Mouse (Mus musculus): ENCODE results near the gene Ppp1r16b. TPM values are rescaled to one million over a fixed set of nuclear protein-coding genes. Genes with fewer than 3 reads are reported as not detected.

Gene Ppp1r16b
- total and polyA plus RNA-seq, 3 experiments: 0.16 to 0.75 TPM; not detected in 1

GRCm38 (mm10) chr2:158669199-158670195, 4.3 kb downstream of the Ppp1r16b start:
- H3K4me3 ChIP-seq (ENCODE audit: low read depth, low read length): no peak overlapping the region
- ATAC-seq (ENCODE audit: extremely low read depth, insufficient number of reproducible peaks, low FRiP score, poor library complexity, severe bottlenecking): no peak
- TF ChIP-seq TAL1 (conservative IDR thresholded peaks at IDR 0.05; ENCODE audit: low read depth, low read length) (no peak), GATA2 (IDR thresholded peaks at IDR 0.05; ENCODE audit: borderline replicate concordance, low read depth, low read length) (no peak), GATA1 (IDR thresholded peaks at IDR 0.05; ENCODE audit: borderline replicate concordance, low read length) (no peak), POLR2AphosphoS5 (IDR thresholded peaks at IDR 0.05; ENCODE audit: insufficient replicate concordance, low read depth, low read length) (no peak), CTCF (IDR thresholded peaks at IDR 0.05; ENCODE audit: low read depth, low read length) (no peak)
- no peak for DNase-seq (ENCODE audit: low spot score)
- no peaks in the 10 kb centered on the region for H3K36me3 ChIP-seq (replicated peaks)
- peaks cover 8% of the 10 kb centered on the region; the same call in 1 of the 2 replicates for H3K27me3 ChIP-seq (ENCODE audit: insufficient read depth, low read length)
- no peaks in the 10 kb centered on the region for H3K4me1 ChIP-seq (ENCODE audit: insufficient read depth, low read depth, low read length)
- H3K9me3 ChIP-seq (replicated peaks): no peaks in the 10 kb centered on the region

GRCm38 (mm10) chr2:158670571-158670970, 5.4 kb downstream of the Ppp1r16b start:
- Histone ChIP-seq H3K27me3 (ENCODE audit: insufficient read depth, low read length) (peaks cover 8% of the 10 kb centered on the region; the same call in 1 of the 2 replicates), H3K36me3 (replicated peaks) (no peaks in the 10 kb centered on the region), H3K9me3 (replicated peaks) (no peaks in the 10 kb centered on the region), H3K4me1 (ENCODE audit: insufficient read depth, low read depth, low read length) (no peaks in the 10 kb centered on the region), H3K4me3 (ENCODE audit: low read depth, low read length) (no peak overlapping the region)
- no peak for TF ChIP-seq GATA1 (IDR thresholded peaks at IDR 0.05; ENCODE audit: borderline replicate concordance, low read length)
- ATAC-seq (ENCODE audit: extremely low read depth, insufficient number of reproducible peaks, low FRiP score, poor library complexity, severe bottlenecking) (no peak), DNase-seq (ENCODE audit: low spot score) (no peak)

- Histone ChIP-seq H3K36me3 (replicated peaks) (no peaks in the 10 kb centered on the region), H3K27me3 (ENCODE audit: insufficient read depth, low read length) (peaks cover 4% of the 10 kb centered on the region; the same call in 1 of the 2 replicates), H3K4me1 (ENCODE audit: insufficient read depth, low read depth, low read length) (no peaks in the 10 kb centered on the region), H3K4me3 (ENCODE audit: low read depth, low read length) (no peak overlapping the region), H3K9me3 (replicated peaks) (no peaks in the 10 kb centered on the region)
- TF ChIP-seq GATA2 (IDR thresholded peaks at IDR 0.05; ENCODE audit: borderline replicate concordance, low read depth, low read length) (no peak), GATA1 (IDR thresholded peaks at IDR 0.05; ENCODE audit: borderline replicate concordance, low read length) (no peak), POLR2AphosphoS5 (IDR thresholded peaks at IDR 0.05; ENCODE audit: insufficient replicate concordance, low read depth, low read length) (no peak), CTCF (IDR thresholded peaks at IDR 0.05; ENCODE audit: low read depth, low read length) (no peak), TAL1 (conservative IDR thresholded peaks at IDR 0.05; ENCODE audit: low read depth, low read length) (no peak)
- ATAC-seq (ENCODE audit: extremely low read depth, insufficient number of reproducible peaks, low FRiP score, poor library complexity, severe bottlenecking) (no peak), DNase-seq (ENCODE audit: low spot score) (no peak)
Observed at GRCm38 (mm10) chr2:158672829-158673228, 7.6 kb downstream of the Ppp1r16b start.

- no peaks in the 10 kb centered on the region for H3K9me3 ChIP-seq (replicated peaks)
- DNase-seq (ENCODE audit: low spot score) (no peak), ATAC-seq (ENCODE audit: extremely low read depth, insufficient number of reproducible peaks, low FRiP score, poor library complexity, severe bottlenecking) (no peak)
- peaks cover 3% of the 10 kb centered on the region; the same call in 1 of the 2 replicates for H3K27me3 ChIP-seq (ENCODE audit: insufficient read depth, low read length)
- H3K4me3 ChIP-seq (ENCODE audit: low read depth, low read length): no peak overlapping the region
- no peaks in the 10 kb centered on the region for H3K36me3 ChIP-seq (replicated peaks)
- TF ChIP-seq POLR2AphosphoS5 (IDR thresholded peaks at IDR 0.05; ENCODE audit: insufficient replicate concordance, low read depth, low read length): no peak
- no peak for TF ChIP-seq GATA2 (IDR thresholded peaks at IDR 0.05; ENCODE audit: borderline replicate concordance, low read depth, low read length)
- TF ChIP-seq TAL1 (conservative IDR thresholded peaks at IDR 0.05; ENCODE audit: low read depth, low read length): no peak
- TF ChIP-seq GATA1 (IDR thresholded peaks at IDR 0.05; ENCODE audit: borderline replicate concordance, low read length): no peak
- TF ChIP-seq CTCF (IDR thresholded peaks at IDR 0.05; ENCODE audit: low read depth, low read length): no peak
- H3K4me1 ChIP-seq (ENCODE audit: insufficient read depth, low read depth, low read length): no peaks in the 10 kb centered on the region
Observed at GRCm38 (mm10) chr2:158673493-158673892, 8.3 kb downstream of the Ppp1r16b start.

- ATAC-seq (ENCODE audit: extremely low read depth, insufficient number of reproducible peaks, low FRiP score, poor library complexity, severe bottlenecking) (no peak), DNase-seq (ENCODE audit: low spot score) (no peak)
- Histone ChIP-seq H3K4me3 (ENCODE audit: low read depth, low read length) (no peak overlapping the region), H3K27me3 (ENCODE audit: insufficient read depth, low read length) (no peaks in the 10 kb centered on the region), H3K36me3 (replicated peaks) (no peaks in the 10 kb centered on the region), H3K4me1 (ENCODE audit: insufficient read depth, low read depth, low read length) (no peaks in the 10 kb centered on the region), H3K9me3 (replicated peaks) (no peaks in the 10 kb centered on the region)
- TF ChIP-seq CTCF (IDR thresholded peaks at IDR 0.05; ENCODE audit: low read depth, low read length): no peak
- no peak for TF ChIP-seq GATA2 (IDR thresholded peaks at IDR 0.05; ENCODE audit: borderline replicate concordance, low read depth, low read length)
- no peak for TF ChIP-seq POLR2AphosphoS5 (IDR thresholded peaks at IDR 0.05; ENCODE audit: insufficient replicate concordance, low read depth, low read length)
- no peak for TF ChIP-seq TAL1 (conservative IDR thresholded peaks at IDR 0.05; ENCODE audit: low read depth, low read length)
- TF ChIP-seq GATA1 (IDR thresholded peaks at IDR 0.05; ENCODE audit: borderline replicate concordance, low read length): no peak
Observed at GRCm38 (mm10) chr2:158674131-158674530, 8.9 kb downstream of the Ppp1r16b start.

- H3K36me3 ChIP-seq (replicated peaks): no peaks in the 10 kb centered on the region
- no peak for TF ChIP-seq GATA1 (IDR thresholded peaks at IDR 0.05; ENCODE audit: borderline replicate concordance, low read length)
- no peak for TF ChIP-seq CTCF (IDR thresholded peaks at IDR 0.05; ENCODE audit: low read depth, low read length)
- no peak for TF ChIP-seq TAL1 (conservative IDR thresholded peaks at IDR 0.05; ENCODE audit: low read depth, low read length)
- no peak for TF ChIP-seq GATA2 (IDR thresholded peaks at IDR 0.05; ENCODE audit: borderline replicate concordance, low read depth, low read length)
- no peak for TF ChIP-seq POLR2AphosphoS5 (IDR thresholded peaks at IDR 0.05; ENCODE audit: insufficient replicate concordance, low read depth, low read length)
- H3K4me3 ChIP-seq (ENCODE audit: low read depth, low read length): no peak overlapping the region
- H3K9me3 ChIP-seq (replicated peaks): no peaks in the 10 kb centered on the region
- DNase-seq (ENCODE audit: low spot score): no peak
- H3K4me1 ChIP-seq (ENCODE audit: insufficient read depth, low read depth, low read length): no peaks in the 10 kb centered on the region
- ATAC-seq (ENCODE audit: extremely low read depth, insufficient number of reproducible peaks, low FRiP score, poor library complexity, severe bottlenecking): no peak
- no peaks in the 10 kb centered on the region for H3K27me3 ChIP-seq (ENCODE audit: insufficient read depth, low read length)
Observed at GRCm38 (mm10) chr2:158674759-158675158, 9.6 kb downstream of the Ppp1r16b start.
